Mouse (Mus musculus) c-Kit-positive CD71-negative TER-119-negative erythroid progenitor cells, embryonic 14.5 days (primary cell): ENCODE measurements at regions not wholly inside any gene's neighbourhood (a gene's known extent, or its start where the extent isn't known, plus 50 kb on each side); places are given as distances from the start of the nearest gene placed in this dataset.
"Not testable (repeated sequence)": the region's sequence is repeated elsewhere in the genome, so short reads cannot be mapped to it uniquely, and the experiment has no call there.

Experiments
- DNase-seq: peaks from one replicate; pipeline ENCODE4 v3.0.0-alpha.2; 2013; ENCODE audit warnings: low read depth

- no peak for DNase-seq
These were observed 412.8 kb downstream of the Ptpru start for GRCm38 (mm10) chr4:131425311-131425710.

GRCm38 (mm10) chr4:131427871-131428270 lies 410.2 kb downstream of the Ptpru start:
- DNase-seq: no peak

- no peak for DNase-seq
These were observed 408.7 kb downstream of the Ptpru start for GRCm38 (mm10) chr4:131429356-131429755.

- DNase-seq: no peak
These were observed 407.7 kb downstream of the Ptpru start for GRCm38 (mm10) chr4:131430420-131430819.

GRCm38 (mm10) chr4:131431188-131431587 lies 406.9 kb downstream of the Ptpru start:
- peak; percentile 12 for DNase-seq

GRCm38 (mm10) chr4:131432591-131433177 lies 405.4 kb downstream of the Ptpru start:
- no peak for DNase-seq

- DNase-seq: no peak
These were observed 402.9 kb downstream of the Ptpru start for GRCm38 (mm10) chr4:131435222-131435621.

GRCm38 (mm10) chr4:131438403-131438802 lies 399.7 kb downstream of the Ptpru start:
- no peak for DNase-seq

- no peak for DNase-seq
These were observed 399.2 kb downstream of the Ptpru start for GRCm38 (mm10) chr4:131438883-131439282.

GRCm38 (mm10) chr4:131440845-131441244 lies 397.2 kb downstream of the Ptpru start:
- DNase-seq: no peak

GRCm38 (mm10) chr4:131443518-131443917 lies 394.6 kb downstream of the Ptpru start:
- DNase-seq: no peak

GRCm38 (mm10) chr4:131450296-131450695 lies 387.8 kb downstream of the Ptpru start:
- not testable (repeated sequence) for DNase-seq

GRCm38 (mm10) chr4:131457551-131457950 lies 380.5 kb downstream of the Ptpru start:
- no peak for DNase-seq

GRCm38 (mm10) chr4:131459746-131460145 lies 378.3 kb downstream of the Ptpru start:
- DNase-seq: no peak

GRCm38 (mm10) chr4:131461312-131461711 lies 376.8 kb downstream of the Ptpru start:
- no peak for DNase-seq

GRCm38 (mm10) chr4:131461728-131462127 lies 376.4 kb downstream of the Ptpru start:
- no peak for DNase-seq

- no peak for DNase-seq
These were observed 363.1 kb downstream of the Ptpru start for GRCm38 (mm10) chr4:131475023-131475422.

GRCm38 (mm10) chr4:131478923-131479322 lies 359.2 kb downstream of the Ptpru start:
- DNase-seq: no peak

- DNase-seq: no peak
These were observed 354.0 kb downstream of the Ptpru start for GRCm38 (mm10) chr4:131483958-131484605.

GRCm38 (mm10) chr4:131484607-131485111 lies 353.4 kb downstream of the Ptpru start:
- no peak for DNase-seq

GRCm38 (mm10) chr4:131485126-131485825 lies 352.8 kb downstream of the Ptpru start:
- DNase-seq: no peak

GRCm38 (mm10) chr4:131486821-131487220 lies 351.3 kb downstream of the Ptpru start:
- DNase-seq: peak; percentile 32

- no peak for DNase-seq
These were observed 349.8 kb downstream of the Ptpru start for GRCm38 (mm10) chr4:131488246-131488645.
